Mouse (Mus musculus): ENCODE measurements around the gene Wtap.
A peak's percentile ranks its signal among the peaks of the same experiment; 100 is the strongest.
"Not testable (repeated sequence)": the region's sequence is repeated elsewhere in the genome, so short reads cannot be mapped to it uniquely, and the experiment has no call there.

Gene Wtap

GRCm38 (mm10) chr17:12994069-12994468 lies at the start of gene Wtap:
Wtap (minus strand) TSS chr17:12994169.
- no peak for DNase-seq (ENCODE audit: low spot score)

- DNase-seq (ENCODE audit: low spot score), result not testable (repeated sequence)
Measured at GRCm38 (mm10) chr17:13036627-13037192, 42.7 kb upstream of the Wtap start.

GRCm38 (mm10) chr17:13013316-13013715 lies 19.3 kb upstream of the Wtap start:
- DNase-seq (ENCODE audit: low spot score), result no peak

GRCm38 (mm10) chr17:13009887-13010286 lies 15.9 kb upstream of the Wtap start:
- peak; percentile 6 for DNase-seq (ENCODE audit: low spot score)

- DNase-seq (ENCODE audit: low spot score), result no peak
Measured at GRCm38 (mm10) chr17:13008528-13008927, 14.6 kb upstream of the Wtap start.

- DNase-seq (ENCODE audit: low spot score), result peak; percentile 98
Measured at GRCm38 (mm10) chr17:13007730-13008425, 13.9 kb upstream of the Wtap start.

GRCm38 (mm10) chr17:13006984-13007383 lies 13.0 kb upstream of the Wtap start:
- no peak for DNase-seq (ENCODE audit: low spot score)

GRCm38 (mm10) chr17:13006546-13006945 lies 12.6 kb upstream of the Wtap start, which contains the start of gene Sod2:
Sod2 (plus strand) TSS chr17:13006846.
- DNase-seq (ENCODE audit: low spot score), result not testable (repeated sequence)

GRCm38 (mm10) chr17:13004436-13004835 lies 10.5 kb upstream of the Wtap start:
- DNase-seq (ENCODE audit: low spot score), result not testable (repeated sequence)

- not testable (repeated sequence) for DNase-seq (ENCODE audit: low spot score)
Measured at GRCm38 (mm10) chr17:13002243-13002642, 8.3 kb upstream of the Wtap start.

GRCm38 (mm10) chr17:12999069-12999468 lies 5.1 kb upstream of the Wtap start:
- no peak for DNase-seq (ENCODE audit: low spot score)

GRCm38 (mm10) chr17:12997890-12998289 lies 3.9 kb upstream of the Wtap start:
- DNase-seq (ENCODE audit: low spot score), result no peak

- peak; percentile 27 for DNase-seq (ENCODE audit: low spot score)
Measured at GRCm38 (mm10) chr17:12996345-12996744, 2.4 kb upstream of the Wtap start.

GRCm38 (mm10) chr17:12992470-12992991 lies 1.4 kb downstream of the Wtap start:
- DNase-seq (ENCODE audit: low spot score), result peak; percentile 89

GRCm38 (mm10) chr17:12991635-12992358 lies 2.2 kb downstream of the Wtap start:
- peak; percentile 81 for DNase-seq (ENCODE audit: low spot score)

GRCm38 (mm10) chr17:12991194-12991634 lies 2.8 kb downstream of the Wtap start:
- peak; percentile 12 for DNase-seq (ENCODE audit: low spot score)

- no peak for DNase-seq (ENCODE audit: low spot score)
Measured at GRCm38 (mm10) chr17:12990567-12991145, 3.3 kb downstream of the Wtap start.

- DNase-seq (ENCODE audit: low spot score), result not testable (repeated sequence)
Measured at GRCm38 (mm10) chr17:12988096-12988495, 5.9 kb downstream of the Wtap start.

- DNase-seq (ENCODE audit: low spot score), result no peak
Measured at GRCm38 (mm10) chr17:12983988-12984387, 10.0 kb downstream of the Wtap start.

GRCm38 (mm10) chr17:12978546-12978945 lies 15.4 kb downstream of the Wtap start:
- no peak for DNase-seq (ENCODE audit: low spot score)

- no peak for DNase-seq (ENCODE audit: low spot score)
Measured at GRCm38 (mm10) chr17:12973851-12974250, 20.1 kb downstream of the Wtap start.

GRCm38 (mm10) chr17:12967173-12967572 lies 26.8 kb downstream of the Wtap start:
- DNase-seq (ENCODE audit: low spot score), result no peak
